Mouse (Mus musculus) midbrain, postnatal 0 days (tissue): ENCODE measurements around the gene Trpc4ap. TPM values are rescaled to one million over a fixed set of nuclear protein-coding genes. Genes with fewer than 3 reads are reported as not detected.

Experiments
- ATAC-seq: fragments of 200-750 bp; cut with Nextera tagmentation; 2 replicates; pipeline ENCODE4 v1.8.0; 2017; ENCODE audit warnings: moderate number of reproducible peaks, mild to moderate bottlenecking, moderate TSS enrichment, moderate library complexity; ENCODE audit not compliant: low FRiP score
- DNase-seq: peaks from one replicate; pipeline ENCODE4 v3.0.0-alpha.2; 2015; ENCODE audit warnings: low spot score
- H3K27ac ChIP-seq: fragments of 300-500 bp; sonication (generic); 2 replicates; pipeline ENCODE4 v1.5.1; 2014; ENCODE audit warnings: low read depth, mild to moderate bottlenecking, low read length, mixed read lengths
- H3K27me3 ChIP-seq: fragments of 300-500 bp; sonication (generic); 2 replicates; pipeline ENCODE4 v1.6.1; 2014; ENCODE audit warnings: low read length, control low read depth, mixed read lengths; ENCODE audit not compliant: insufficient read depth
- H3K36me3 ChIP-seq: fragments of 300-500 bp; sonication (generic); 2 replicates; pipeline ENCODE4 v1.6.1; 2014; ENCODE audit warnings: low read length, control low read depth, mixed read lengths; ENCODE audit not compliant: insufficient read depth
- H3K4me1 ChIP-seq: fragments of 300-500 bp; sonication (generic); 2 replicates; pipeline ENCODE4 v1.6.1; 2014; ENCODE audit warnings: mild to moderate bottlenecking, control low read depth, antibody characterized with exemption, low read length, mixed read lengths; ENCODE audit not compliant: insufficient read depth
- H3K4me2 ChIP-seq: fragments of 300-500 bp; sonication (generic); 2 replicates; pipeline ENCODE4 v1.6.1; 2014; ENCODE audit warnings: low read depth, mild to moderate bottlenecking, low read length, mixed read lengths; ENCODE audit not compliant: poor library complexity, severe bottlenecking
- H3K4me3 ChIP-seq: fragments of 300-500 bp; sonication (generic); 2 replicates; pipeline ENCODE4 v1.5.1; 2014; ENCODE audit warnings: low read depth, mild to moderate bottlenecking, low read length, moderate library complexity
- H3K9ac ChIP-seq: fragments of 300-500 bp; sonication (generic); replicated peaks from 2 replicates; pipeline ENCODE4 v1.6.1; 2014; ENCODE audit warnings: mild to moderate bottlenecking, low read length, moderate library complexity, mixed read lengths; ENCODE audit not compliant: poor library complexity, severe bottlenecking
- H3K9me3 ChIP-seq: fragments of 300-500 bp; sonication (generic); 2 replicates; pipeline ENCODE4 v1.6.1; 2016; ENCODE audit warnings: low read length, control low read depth
- CTCF ChIP-seq: IDR thresholded peaks from 2 replicates; pipeline ENCODE4 v1.5.1; 2016; ENCODE audit warnings: antibody characterized with exemption, mild to moderate bottlenecking
- WGBS: fragments of 180-500 bp; shearing (Covaris S2); extraction: QIAGEN DNeasy Blood & Tissue Kit; methylation state at CpG from one replicate; pipeline ENCODE4 v1.1.7; 2014; 5-methylcytosine and 5-hydroxymethylcytosine counted together
- polyA plus RNA-seq: library from polyadenylated mRNA; unstranded; fragments of >200 nt; fragmentation: Nextera tagmentation; extraction: Ambion mirVana; gene quantifications from 2 replicates; pipeline ENCODE4 v1.2.1, GENCODE M21; 2015
- total RNA-seq: library from RNA; depleted of rRNA; stranded (reverse); fragments of >200 nt; gene quantifications from 2 replicates; pipeline ENCODE4 v1.2.3, GENCODE M21; 2014

The Trpc4ap gene
- total and polyA plus RNA-seq, 2 experiments from 2014 or later = 122 to 155 TPM

DNA sequence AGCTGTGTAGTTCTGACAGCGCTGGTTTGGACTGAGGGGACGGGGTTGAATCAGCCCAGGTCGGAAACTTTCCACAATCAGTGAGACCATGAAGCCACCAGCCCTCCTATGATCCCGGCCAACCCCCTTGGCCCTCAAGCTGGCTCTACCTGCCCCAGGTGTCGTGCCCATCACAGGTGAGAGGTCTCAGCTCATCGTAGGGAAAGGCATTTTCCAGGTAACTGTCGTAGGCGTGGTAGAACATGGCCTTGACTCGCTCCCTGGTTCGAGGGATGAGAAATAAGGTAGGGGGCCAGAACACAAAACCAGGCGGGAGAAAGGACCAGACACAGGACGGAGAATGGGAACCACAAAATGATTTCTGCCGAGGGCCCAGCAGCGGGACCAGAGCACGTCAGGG, 36.6 kb upstream of the Trpc4ap start:
- H3K4me3 ChIP-seq = peak overlapping the region; percentile 93
- peak overlapping the region; percentile 62; the same call in 1 of the 2 replicates for H3K27ac ChIP-seq
- no peaks in the 10 kb centered on the region for H3K9me3 ChIP-seq
- no peaks in the 10 kb centered on the region for H3K27me3 ChIP-seq
- no peak for TF ChIP-seq CTCF
- DNase-seq = no peak
- H3K4me2 ChIP-seq = peak overlapping the region; percentile 83
- no peaks in the 10 kb centered on the region for H3K4me1 ChIP-seq
- WGBS = 6% methylated on average over 15 of the region's 15 CpGs
- H3K9ac ChIP-seq = peak overlapping the region; percentile 91
- ATAC-seq = peak; percentile 13; the same call in 1 of the 2 replicates
- H3K36me3 ChIP-seq = 0 out of 2 replicates have a peak, but pooled peaks cover 3% of the 10 kb centered on the region

DNA sequence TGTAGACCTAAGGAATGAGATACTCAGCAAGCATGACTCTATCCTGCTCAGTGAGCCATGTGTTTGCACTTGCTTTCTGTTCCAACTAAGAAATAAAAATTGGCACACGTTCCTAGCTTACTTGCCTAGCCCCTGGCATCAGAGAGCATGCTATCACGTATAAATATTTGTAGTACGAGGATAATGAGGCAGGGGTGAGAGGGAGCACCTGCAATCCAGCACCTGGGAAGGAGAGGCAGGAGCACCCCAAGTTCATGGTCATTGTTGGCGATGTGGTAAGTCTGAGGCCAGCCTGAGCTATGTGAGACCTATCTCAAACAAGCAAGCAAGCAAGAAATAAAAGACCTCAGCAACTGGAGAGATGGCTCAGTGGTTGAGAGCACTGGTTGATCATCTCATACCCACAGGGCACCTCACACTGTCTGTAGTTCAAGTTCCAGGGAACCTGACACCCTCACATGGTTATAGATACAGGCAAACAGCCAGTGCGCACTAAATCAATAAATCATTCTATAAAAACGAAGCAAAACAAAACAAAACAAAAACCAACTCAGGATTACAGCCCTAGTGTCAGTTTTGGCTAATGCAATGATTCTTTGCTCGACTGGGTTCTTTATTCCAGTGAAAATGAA, 35.7 kb upstream of the Trpc4ap start:
- Histone ChIP-seq H3K4me3 (no peak overlapping the region), H3K9me3 (no peaks in the 10 kb centered on the region), H3K4me1 (no peaks in the 10 kb centered on the region), H3K27me3 (no peaks in the 10 kb centered on the region), H3K9ac (no peak overlapping the region), H3K27ac (no peak overlapping the region), H3K36me3 (peaks cover 3% of the 10 kb centered on the region; the same call in 1 of the 2 replicates), H3K4me2 (peak overlapping the region; percentile 83; the same call in 1 of the 2 replicates)
- WGBS = 78% methylated on average over 7 of the region's 7 CpGs
- ATAC-seq (no peak), DNase-seq (no peak)
- no peak for TF ChIP-seq CTCF

DNA sequence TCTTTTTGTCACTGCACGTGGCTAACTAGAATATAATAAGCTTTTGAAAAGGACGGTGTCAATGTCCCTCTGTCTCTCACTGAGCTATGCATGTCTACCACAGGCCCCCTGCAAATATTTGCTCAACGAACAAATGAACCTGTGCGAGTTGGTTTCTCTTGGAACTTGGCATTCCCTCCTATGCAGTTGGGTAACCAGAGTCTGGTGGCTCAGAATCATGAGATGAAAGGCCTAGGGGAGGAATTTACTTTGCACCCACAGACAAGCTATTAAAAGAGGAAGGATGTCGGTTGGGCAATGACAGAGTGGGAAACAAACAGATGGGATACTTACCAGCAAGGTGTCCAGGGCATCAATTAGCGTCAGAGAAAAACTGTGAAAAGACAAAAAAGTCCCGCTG, 34.1 kb upstream of the Trpc4ap start:
- ATAC-seq (no peak), DNase-seq (no peak)
- WGBS = 86% methylated on average over 7 of the region's 7 CpGs
- H3K9me3 ChIP-seq = no peaks in the 10 kb centered on the region
- H3K4me3 ChIP-seq = no peak overlapping the region
- no peak overlapping the region for H3K27ac ChIP-seq
- H3K4me1 ChIP-seq = no peaks in the 10 kb centered on the region
- no peaks in the 10 kb centered on the region for H3K27me3 ChIP-seq
- TF ChIP-seq CTCF = no peak
- H3K9ac ChIP-seq = no peak overlapping the region
- peaks cover 8% of the 10 kb centered on the region; the same call in 1 of the 2 replicates for H3K36me3 ChIP-seq
- no peak overlapping the region for H3K4me2 ChIP-seq

DNA sequence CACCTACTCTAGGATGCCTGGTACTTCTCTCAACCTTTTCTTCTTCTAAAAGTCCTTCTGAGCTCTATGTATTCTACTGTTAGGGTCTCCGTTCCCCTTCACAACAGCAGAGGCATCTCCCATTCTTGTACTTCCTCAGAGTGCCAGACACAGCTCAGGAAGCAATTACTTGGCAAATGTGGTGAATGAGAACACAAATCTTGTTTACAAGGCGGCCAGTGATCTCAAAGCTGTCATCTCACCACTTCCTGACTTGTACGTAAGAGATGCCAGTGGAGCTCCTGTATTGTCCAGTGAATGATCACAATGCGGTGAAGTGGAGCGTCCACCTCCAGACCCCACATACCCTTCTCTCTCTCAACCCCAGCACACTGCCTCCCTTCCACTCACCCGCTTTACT, 32.3 kb upstream of the Trpc4ap start:
- H3K9me3 ChIP-seq = no peaks in the 10 kb centered on the region
- H3K4me3 ChIP-seq = no peak overlapping the region
- 87% methylated on average over 6 of the region's 6 CpGs for WGBS
- TF ChIP-seq CTCF = no peak
- no peaks in the 10 kb centered on the region for H3K27me3 ChIP-seq
- H3K4me1 ChIP-seq = no peaks in the 10 kb centered on the region
- no peak overlapping the region for H3K27ac ChIP-seq
- no peak for ATAC-seq
- no peak overlapping the region for H3K9ac ChIP-seq
- no peak overlapping the region for H3K4me2 ChIP-seq
- peaks cover 16% of the 10 kb centered on the region for H3K36me3 ChIP-seq
- no peak for DNase-seq

DNA sequence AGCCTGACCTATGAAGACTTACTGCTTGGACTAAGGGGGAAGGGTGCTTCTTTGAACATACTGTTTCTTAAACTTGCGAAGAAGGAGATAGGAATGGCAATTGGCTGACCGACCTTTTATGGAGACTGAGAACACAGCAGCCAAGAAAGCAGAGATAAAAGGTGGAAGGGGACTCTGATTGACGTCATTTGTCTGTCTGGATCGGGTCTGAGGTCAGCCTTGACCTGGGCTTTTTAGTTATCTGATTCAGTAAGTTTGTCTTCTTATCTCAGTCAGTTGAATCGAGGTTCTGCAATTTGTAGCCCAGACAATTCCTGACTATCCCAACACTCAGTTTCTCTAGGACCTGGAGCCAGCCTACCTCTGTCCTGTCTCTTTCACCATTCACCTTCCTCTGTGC, 31.9 kb upstream of the Trpc4ap start:
- no peak for TF ChIP-seq CTCF
- Histone ChIP-seq H3K27me3 (no peaks in the 10 kb centered on the region), H3K27ac (no peak overlapping the region), H3K9me3 (no peaks in the 10 kb centered on the region), H3K4me3 (no peak overlapping the region), H3K4me2 (no peak overlapping the region), H3K4me1 (no peaks in the 10 kb centered on the region), H3K9ac (no peak overlapping the region), H3K36me3 (peaks cover 20% of the 10 kb centered on the region)
- WGBS = 88% methylated on average over 5 of the region's 5 CpGs
- ATAC-seq (no peak), DNase-seq (no peak)

DNA sequence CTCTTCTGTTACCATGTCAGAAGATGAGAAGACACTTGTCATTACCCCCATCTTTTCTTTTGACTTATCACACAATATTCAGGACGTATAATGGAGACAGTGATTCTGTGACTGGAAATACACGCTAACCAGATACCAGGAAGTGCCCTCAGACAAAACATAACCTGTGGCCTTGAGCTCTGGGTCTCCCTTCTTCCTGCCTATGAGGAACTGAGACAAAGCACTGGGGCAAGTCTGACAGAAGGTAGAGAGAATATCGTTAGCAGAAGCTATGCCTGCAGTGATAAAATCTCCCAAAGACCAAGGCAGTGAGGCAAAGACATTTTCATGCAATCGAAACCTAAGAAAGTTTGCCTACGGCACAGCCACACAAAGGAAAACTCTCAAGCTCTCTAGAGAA, 28.4 kb upstream of the Trpc4ap start:
- H3K36me3 ChIP-seq = peaks cover 38% of the 10 kb centered on the region
- DNase-seq = no peak
- no peak overlapping the region for H3K27ac ChIP-seq
- TF ChIP-seq CTCF = no peak
- H3K4me1 ChIP-seq = no peaks in the 10 kb centered on the region
- no peak overlapping the region for H3K4me3 ChIP-seq
- WGBS = 90% methylated on average over 5 of the region's 5 CpGs
- H3K27me3 ChIP-seq = no peaks in the 10 kb centered on the region
- H3K9ac ChIP-seq = no peak overlapping the region
- H3K4me2 ChIP-seq = no peak overlapping the region
- no peaks in the 10 kb centered on the region for H3K9me3 ChIP-seq
- ATAC-seq = no peak
